Mouse (Mus musculus) myocyte (in vitro differentiated cells): ENCODE measurements around the gene St6galnac3. TPM values are rescaled to one million over a fixed set of nuclear protein-coding genes. Genes with fewer than 3 reads are reported as not detected.

ENCODE experiments used
- H3K27me3 ChIP-seq: one replicate; pipeline ENCODE4 v1.6.1; 2011; ENCODE audit not compliant: control insufficient read depth, insufficient read depth, insufficient read length
- H3K36me3 ChIP-seq: one replicate; pipeline ENCODE4 v1.6.1; 2011; ENCODE audit not compliant: control insufficient read depth, insufficient read depth
- H3K4me2 ChIP-seq: one replicate; pipeline ENCODE4 v1.6.1; 2011; ENCODE audit warnings: low read depth, control low read depth
- H3K4me3 ChIP-seq: one replicate; pipeline ENCODE4 v1.5.1; 2011; ENCODE audit warnings: mild to moderate bottlenecking, control low read depth, moderate library complexity
- H3K79me2 ChIP-seq: one replicate; pipeline ENCODE4 v1.6.1; 2011; ENCODE audit not compliant: control insufficient read depth, insufficient read depth
- H3ac ChIP-seq: one replicate; pipeline ENCODE4 v1.6.1; 2011; ENCODE audit not compliant: control insufficient read depth, insufficient read length
- CEBPB ChIP-seq: IDR thresholded peaks from 2 replicates; pipeline ENCODE4 v1.6.1; 2011; ENCODE audit warnings: mild to moderate bottlenecking, moderate library complexity; ENCODE audit not compliant: poor library complexity, insufficient read depth, severe bottlenecking
- E2F4 ChIP-seq: IDR thresholded peaks from one replicate; pipeline ENCODE4 v1.6.1; 2011; ENCODE audit warnings: mild to moderate bottlenecking, control low read depth, moderate library complexity; ENCODE audit not compliant: insufficient read depth
- MAX ChIP-seq: IDR thresholded peaks from one replicate; pipeline ENCODE4 v1.6.1; 2011; ENCODE audit warnings: low read depth, mild to moderate bottlenecking, control low read depth
- MYOD1 ChIP-seq, 3 experiments: IDR thresholded peaks; one replicate each; pipeline ENCODE4 v1.6.1; 2011; ENCODE audit warnings: control low read depth in 2 of 3, low read depth in 2 of 3, mild to moderate bottlenecking in 2 of 3, moderate library complexity in 1 of 3; ENCODE audit not compliant: insufficient read length in 2 of 3, control insufficient read depth in 1 of 3
- MYOG ChIP-seq, 3 experiments: IDR thresholded peaks; one replicate each; pipeline ENCODE4 v1.6.1; 2011; ENCODE audit warnings: control low read depth in 2 of 3, low read depth in 2 of 3, mild to moderate bottlenecking in 2 of 3; ENCODE audit not compliant: insufficient read length in 2 of 3, control insufficient read depth in 1 of 3, insufficient read depth in 1 of 3
- POLR2A ChIP-seq: IDR thresholded peaks from one replicate; pipeline ENCODE4 v1.6.1; 2011; ENCODE audit warnings: low read depth, mild to moderate bottlenecking, control low read depth, moderate library complexity; ENCODE audit not compliant: insufficient read length
- POLR2AphosphoS2 ChIP-seq: IDR thresholded peaks from one replicate; pipeline ENCODE4 v1.6.1; 2011; ENCODE audit warnings: low read depth, control low read depth; ENCODE audit not compliant: insufficient read length
- REST ChIP-seq: IDR thresholded peaks from one replicate; pipeline ENCODE4 v1.6.1; 2011; ENCODE audit warnings: mild to moderate bottlenecking, control low read depth, moderate library complexity; ENCODE audit not compliant: insufficient read depth, insufficient read length
- SRF ChIP-seq: IDR thresholded peaks from one replicate; pipeline ENCODE4 v1.6.1; 2011; ENCODE audit warnings: low read depth; ENCODE audit not compliant: control insufficient read depth, insufficient read length
- TCF12 ChIP-seq: IDR thresholded peaks from one replicate; pipeline ENCODE4 v1.6.1; 2011; ENCODE audit warnings: mild to moderate bottlenecking, control low read depth; ENCODE audit not compliant: poor library complexity, insufficient read depth, severe bottlenecking
- TCF3 ChIP-seq: IDR thresholded peaks from one replicate; pipeline ENCODE4 v1.6.1; 2011; ENCODE audit warnings: low read depth, control low read depth; ENCODE audit not compliant: insufficient read length
- USF1 ChIP-seq: IDR thresholded peaks from one replicate; pipeline ENCODE4 v1.6.1; 2011; ENCODE audit warnings: low read depth, mild to moderate bottlenecking, control low read depth, moderate library complexity
- polyA plus RNA-seq: library from polyadenylated mRNA; unstranded; fragments of >200 nt; fragmentation: generic; extraction: Trizol; gene quantifications from one replicate; pipeline ENCODE4 v1.2.1, GENCODE M21; 2012; ENCODE audit warnings: missing spikeins

The St6galnac3 gene
- polyA plus RNA-seq, 1 experiment, result not detected

DNA sequence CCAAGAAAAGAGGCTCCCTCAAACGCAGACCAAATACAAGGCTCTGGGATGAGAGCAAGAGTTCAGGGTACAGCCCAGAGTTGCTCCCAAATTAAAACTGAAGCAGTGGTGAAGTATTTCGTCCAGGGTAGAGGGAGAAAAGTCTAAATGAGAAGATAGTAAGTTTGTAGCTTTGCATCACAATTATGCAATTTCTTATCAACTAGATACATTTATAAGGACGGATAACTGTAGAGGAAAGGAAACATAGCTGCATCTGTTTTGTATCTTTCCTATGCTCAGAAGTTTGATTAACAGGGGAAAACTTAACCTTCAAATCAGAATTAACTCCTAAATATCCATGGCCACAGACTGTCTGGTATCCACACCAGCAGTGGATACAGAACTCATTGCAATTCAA lies 4.7 kb downstream of the St6galnac3 start:
- no peak overlapping the region for H3K4me3 ChIP-seq
- H3K4me2 ChIP-seq, result no peak overlapping the region
- no peak overlapping the region for H3ac ChIP-seq
- no peak for TF ChIP-seq MYOD1 (IDR thresholded peaks at IDR 0.05; ENCODE audit: control insufficient read depth in 1 of 3, insufficient read length in 2 of 3, low read depth in 2 of 3)
- TF ChIP-seq REST, result no peak
- TF ChIP-seq MAX, result no peak
- TF ChIP-seq USF1, result no peak
- no peak for TF ChIP-seq TCF3
- no peak for TF ChIP-seq SRF
- TF ChIP-seq MYOG (IDR thresholded peaks at IDR 0.05; ENCODE audit: control insufficient read depth in 1 of 3, insufficient read depth in 1 of 3, insufficient read length in 2 of 3, low read depth in 2 of 3), result no peak
- TF ChIP-seq POLR2A, result no peak
- no peak for TF ChIP-seq E2F4
- TF ChIP-seq TCF12, result no peak
- no peak for TF ChIP-seq CEBPB
- TF ChIP-seq POLR2AphosphoS2, result no peak
- H3K36me3 ChIP-seq, result no peaks in the 10 kb centered on the region
- H3K79me2 ChIP-seq, result no peaks in the 10 kb centered on the region
- H3K27me3 ChIP-seq, result peaks cover 7% of the 10 kb centered on the region

DNA sequence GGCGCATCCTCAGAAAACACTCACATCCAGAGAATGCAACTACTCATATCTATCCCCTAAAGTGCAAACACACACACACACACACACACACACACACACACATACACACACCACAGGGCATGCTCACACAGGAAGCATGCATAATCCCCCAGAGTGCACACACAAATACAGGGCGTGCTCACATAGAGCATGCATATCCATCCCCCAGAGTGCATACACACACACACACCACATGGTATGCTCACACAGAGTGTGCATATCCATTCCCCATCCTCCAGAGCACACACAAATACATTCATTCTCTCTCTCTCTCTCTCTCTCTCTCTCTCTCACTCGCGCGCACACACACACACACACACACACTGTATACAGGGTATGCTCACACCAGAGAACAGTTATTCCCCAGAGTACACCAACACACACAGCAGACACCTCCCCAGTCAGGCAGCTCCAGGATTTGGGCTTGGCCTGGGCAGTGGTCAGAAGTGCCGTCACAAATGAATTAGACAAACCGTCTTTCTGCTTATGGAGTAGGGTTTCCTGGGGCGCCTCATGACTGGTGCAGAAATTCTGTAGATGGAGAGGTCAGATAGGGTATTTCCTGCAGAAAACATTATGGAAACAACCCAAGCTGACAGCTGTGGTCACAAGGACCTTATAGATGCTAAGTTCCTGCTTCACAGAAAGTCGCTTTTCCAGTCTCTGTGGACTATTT lies 5.6 kb downstream of the St6galnac3 start:
- Histone ChIP-seq H3K27me3 (peaks cover under 1% of the 10 kb centered on the region), H3K79me2 (no peaks in the 10 kb centered on the region), H3ac (no peak overlapping the region), H3K4me3 (no peak overlapping the region), H3K36me3 (no peaks in the 10 kb centered on the region), H3K4me2 (no peak overlapping the region)
- TF ChIP-seq TCF3, result no peak
- no peak for TF ChIP-seq MAX
- no peak for TF ChIP-seq USF1

DNA sequence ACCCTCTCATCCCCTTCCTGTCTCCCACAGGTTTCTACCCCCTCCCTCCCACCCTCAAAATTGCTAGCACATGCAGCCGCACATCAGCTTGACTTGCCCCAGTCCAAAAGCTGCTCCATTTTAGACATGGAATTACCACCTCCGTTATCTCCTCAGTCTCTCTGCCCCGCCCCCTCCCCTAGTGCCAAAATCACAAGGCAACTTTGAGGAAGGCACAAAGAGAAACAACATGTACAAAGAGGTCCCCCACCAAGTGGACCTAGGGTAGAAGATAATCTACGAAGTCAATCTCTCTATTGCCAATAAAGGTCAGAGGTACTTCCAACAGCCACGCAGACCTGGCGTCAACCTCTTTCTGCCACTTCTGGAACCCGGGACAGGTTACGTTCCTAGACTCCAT lies 6.2 kb downstream of the St6galnac3 start:
- Histone ChIP-seq H3K79me2 (no peaks in the 10 kb centered on the region), H3K4me3 (no peak overlapping the region), H3K27me3 (no peaks in the 10 kb centered on the region), H3K36me3 (no peaks in the 10 kb centered on the region), H3K4me2 (no peak overlapping the region), H3ac (no peak overlapping the region)
- TF ChIP-seq POLR2AphosphoS2, result no peak
- no peak for TF ChIP-seq MYOD1 (IDR thresholded peaks at IDR 0.05; ENCODE audit: control insufficient read depth in 1 of 3, insufficient read length in 2 of 3, low read depth in 2 of 3)
- TF ChIP-seq SRF, result no peak
- TF ChIP-seq POLR2A, result no peak
- no peak for TF ChIP-seq E2F4
- TF ChIP-seq REST, result no peak
- TF ChIP-seq CEBPB, result no peak

DNA sequence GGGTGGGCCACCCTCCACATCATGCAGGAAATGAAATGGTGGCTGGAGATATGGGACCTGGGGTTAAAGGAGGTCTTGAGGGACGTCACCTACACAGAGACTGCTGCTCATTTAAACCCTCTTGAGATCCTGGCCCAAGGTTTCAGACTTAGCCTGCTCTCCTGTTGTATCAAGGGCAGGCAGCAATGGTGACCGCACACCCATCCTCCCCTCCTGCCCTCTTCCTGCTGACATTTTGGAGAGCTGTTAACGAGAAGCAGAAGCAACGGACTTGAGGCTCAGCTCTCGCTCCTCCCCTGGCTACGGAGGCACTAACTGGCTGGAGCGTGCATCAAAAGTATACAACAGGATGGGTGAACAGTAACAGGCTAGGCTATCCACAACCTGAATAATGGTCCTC lies 7.2 kb downstream of the St6galnac3 start:
- Histone ChIP-seq H3K27me3 (no peaks in the 10 kb centered on the region), H3K4me3 (no peak overlapping the region), H3K36me3 (no peaks in the 10 kb centered on the region), H3K79me2 (no peaks in the 10 kb centered on the region), H3ac (no peak overlapping the region), H3K4me2 (no peak overlapping the region)
- TF ChIP-seq POLR2AphosphoS2 (no peak), MAX (no peak), SRF (no peak), POLR2A (no peak), MYOD1 (IDR thresholded peaks at IDR 0.05; ENCODE audit: control insufficient read depth in 1 of 3, insufficient read length in 2 of 3, low read depth in 2 of 3) (no peak), E2F4 (no peak), USF1 (no peak), REST (no peak), CEBPB (no peak), TCF3 (no peak), TCF12 (no peak)

DNA sequence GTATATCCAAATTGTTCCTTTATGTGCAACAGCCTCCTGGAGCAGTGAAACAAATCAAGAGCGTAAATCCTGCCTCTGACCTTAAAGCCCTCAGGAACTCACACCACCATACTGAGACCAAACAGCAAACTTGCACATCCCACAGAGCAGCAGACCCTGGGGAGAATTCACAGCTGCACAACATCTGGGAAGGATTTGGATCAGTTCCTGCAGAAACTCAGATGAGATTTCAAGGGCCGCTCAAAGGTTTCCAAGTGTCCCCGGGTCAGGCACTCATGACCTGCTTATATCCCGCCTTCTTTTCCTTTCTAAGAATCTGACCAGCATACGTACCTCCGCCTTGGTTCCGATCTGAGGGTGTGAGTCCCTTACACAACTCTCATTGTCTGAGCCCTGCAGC lies 9.3 kb downstream of the St6galnac3 start:
- no peak for TF ChIP-seq MYOG (IDR thresholded peaks at IDR 0.05; ENCODE audit: control insufficient read depth in 1 of 3, insufficient read depth in 1 of 3, insufficient read length in 2 of 3, low read depth in 2 of 3)
- TF ChIP-seq SRF, result no peak
- no peak for TF ChIP-seq TCF3
- no peak for TF ChIP-seq POLR2AphosphoS2
- no peak for TF ChIP-seq MAX
- no peak for TF ChIP-seq POLR2A
- TF ChIP-seq USF1, result no peak
- no peak for TF ChIP-seq TCF12
- no peak for TF ChIP-seq E2F4
- TF ChIP-seq CEBPB, result no peak
- TF ChIP-seq REST, result no peak
- no peak for TF ChIP-seq MYOD1 (IDR thresholded peaks at IDR 0.05; ENCODE audit: control insufficient read depth in 1 of 3, insufficient read length in 2 of 3, low read depth in 2 of 3)
- Histone ChIP-seq H3K36me3 (no peaks in the 10 kb centered on the region), H3K4me3 (no peak overlapping the region), H3K79me2 (no peaks in the 10 kb centered on the region), H3K27me3 (no peaks in the 10 kb centered on the region), H3K4me2 (no peak overlapping the region), H3ac (no peak overlapping the region)
